Mouse (Mus musculus) limb, embryonic 15.5 days (tissue): ENCODE data around the gene Trhr2. TPM values are rescaled to one million over a fixed set of nuclear protein-coding genes. Genes with fewer than 3 reads are reported as not detected.

ENCODE experiments used
- ATAC-seq: fragments of 200-750 bp; cut with Nextera tagmentation; 2 replicates; pipeline ENCODE4 v1.8.0; 2017; ENCODE audit warnings: low read depth, moderate TSS enrichment; ENCODE audit not compliant: insufficient number of reproducible peaks, low FRiP score, low TSS enrichment
- H3K27ac ChIP-seq: fragments of 300-500 bp; sonication (generic); 2 replicates; pipeline ENCODE4 v1.5.1; 2015; ENCODE audit warnings: moderate library complexity, mild to moderate bottlenecking, inconsistent platforms
- H3K27me3 ChIP-seq: fragments of 300-500 bp; sonication (generic); 2 replicates; pipeline ENCODE4 v1.6.1; 2015; ENCODE audit warnings: inconsistent platforms
- H3K36me3 ChIP-seq: fragments of 300-500 bp; sonication (generic); 2 replicates; pipeline ENCODE4 v1.6.1; 2015; ENCODE audit warnings: inconsistent platforms
- H3K4me1 ChIP-seq: fragments of 300-500 bp; sonication (generic); 2 replicates; pipeline ENCODE4 v1.6.1; 2015; ENCODE audit warnings: inconsistent platforms
- H3K4me2 ChIP-seq: fragments of 300-500 bp; sonication (generic); 2 replicates; pipeline ENCODE4 v1.6.1; 2015; ENCODE audit warnings: mild to moderate bottlenecking, inconsistent platforms
- H3K4me3 ChIP-seq: fragments of 300-500 bp; sonication (generic); 2 replicates; pipeline ENCODE4 v1.5.1; 2015; ENCODE audit warnings: mild to moderate bottlenecking, inconsistent platforms
- H3K9ac ChIP-seq: fragments of 300-500 bp; sonication (generic); 2 replicates; pipeline ENCODE4 v1.6.1; 2015; ENCODE audit warnings: inconsistent platforms
- H3K9me3 ChIP-seq: fragments of 300-500 bp; sonication (generic); 2 replicates; pipeline ENCODE4 v1.6.1; 2016; ENCODE audit warnings: inconsistent platforms
- whole genome bisulfite sequencing: fragments of 180-500 bp; shearing (Covaris S2); methylation state at CpG from one replicate; pipeline ENCODE4 v1.1.7; 2015; 5-methylcytosine and 5-hydroxymethylcytosine counted together
- polyA plus RNA-seq: library from polyadenylated mRNA; unstranded; fragments of >200 nt; fragmentation: Nextera tagmentation; extraction: Ambion mirVana; gene quantifications from 2 replicates; pipeline ENCODE4 v1.2.1, GENCODE M21; 2015

The Trhr2 gene
- polyA plus RNA-seq, 1 experiment from 2014 or later, result 0.14 TPM

DNA sequence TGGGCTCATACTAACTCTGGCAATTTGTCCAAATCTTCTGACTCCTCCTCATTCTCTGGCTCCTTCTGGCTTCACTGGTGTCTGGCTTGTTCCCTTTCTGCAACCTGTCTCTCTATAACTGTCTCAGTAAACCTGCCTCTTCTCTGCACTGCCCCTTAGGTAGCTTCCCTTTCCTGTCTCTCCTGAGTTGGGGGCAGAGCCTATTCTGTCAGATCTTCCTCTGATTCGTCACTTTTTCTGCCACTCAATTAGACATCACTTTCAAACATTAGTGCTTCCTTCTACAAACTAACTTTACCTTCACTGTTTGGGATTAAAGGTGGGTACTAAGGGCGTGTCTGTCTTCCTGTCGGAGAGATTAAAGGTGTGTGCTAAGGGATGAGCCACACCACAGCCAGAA lies 19.8 kb downstream of the Trhr2 start:
- H3K9me3 ChIP-seq, result no peaks in the 10 kb centered on the region
- WGBS, result 86% methylated on average over 3 of the region's 3 CpGs
- no peak for ATAC-seq
- peaks cover 60% of the 10 kb centered on the region for H3K27me3 ChIP-seq
- H3K36me3 ChIP-seq, result 0 out of 2 replicates have a peak, but pooled peaks cover 3% of the 10 kb centered on the region
- H3K4me1 ChIP-seq, result peaks cover 48% of the 10 kb centered on the region
- no peak overlapping the region for H3K4me2 ChIP-seq
- no peak overlapping the region for H3K27ac ChIP-seq
- H3K4me3 ChIP-seq, result no peak overlapping the region
- H3K9ac ChIP-seq, result no peak overlapping the region

DNA sequence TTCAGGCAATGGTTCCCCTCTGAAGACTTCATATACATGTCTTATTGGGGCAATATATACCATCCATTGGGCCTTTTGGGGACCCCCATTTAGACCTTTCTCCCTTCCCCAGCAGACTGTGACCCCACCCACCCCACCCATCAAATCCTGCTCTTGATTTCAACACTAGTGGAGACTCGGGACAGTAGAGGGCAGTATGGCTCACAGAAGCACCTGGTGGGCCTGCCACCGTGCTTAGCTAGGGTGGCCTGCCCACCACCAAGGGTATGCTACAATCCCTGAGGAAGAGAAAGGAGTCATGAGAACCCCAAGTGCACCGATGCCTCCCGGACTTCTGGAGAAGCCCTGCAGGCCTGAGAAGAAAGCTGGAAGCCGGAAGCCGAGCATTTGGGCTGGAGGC lies 21.7 kb downstream of the Trhr2 start:
- WGBS, result 44% methylated on average over 6 of the region's 6 CpGs
- no peak overlapping the region for H3K4me2 ChIP-seq
- H3K4me3 ChIP-seq, result no peak overlapping the region
- H3K9ac ChIP-seq, result no peak overlapping the region
- ATAC-seq, result no peak
- H3K9me3 ChIP-seq, result no peaks in the 10 kb centered on the region
- peaks cover 39% of the 10 kb centered on the region for H3K4me1 ChIP-seq
- H3K27me3 ChIP-seq, result peaks cover 71% of the 10 kb centered on the region
- H3K36me3 ChIP-seq, result peaks cover 10% of the 10 kb centered on the region; the same call in 1 of the 2 replicates
- no peak overlapping the region for H3K27ac ChIP-seq

DNA sequence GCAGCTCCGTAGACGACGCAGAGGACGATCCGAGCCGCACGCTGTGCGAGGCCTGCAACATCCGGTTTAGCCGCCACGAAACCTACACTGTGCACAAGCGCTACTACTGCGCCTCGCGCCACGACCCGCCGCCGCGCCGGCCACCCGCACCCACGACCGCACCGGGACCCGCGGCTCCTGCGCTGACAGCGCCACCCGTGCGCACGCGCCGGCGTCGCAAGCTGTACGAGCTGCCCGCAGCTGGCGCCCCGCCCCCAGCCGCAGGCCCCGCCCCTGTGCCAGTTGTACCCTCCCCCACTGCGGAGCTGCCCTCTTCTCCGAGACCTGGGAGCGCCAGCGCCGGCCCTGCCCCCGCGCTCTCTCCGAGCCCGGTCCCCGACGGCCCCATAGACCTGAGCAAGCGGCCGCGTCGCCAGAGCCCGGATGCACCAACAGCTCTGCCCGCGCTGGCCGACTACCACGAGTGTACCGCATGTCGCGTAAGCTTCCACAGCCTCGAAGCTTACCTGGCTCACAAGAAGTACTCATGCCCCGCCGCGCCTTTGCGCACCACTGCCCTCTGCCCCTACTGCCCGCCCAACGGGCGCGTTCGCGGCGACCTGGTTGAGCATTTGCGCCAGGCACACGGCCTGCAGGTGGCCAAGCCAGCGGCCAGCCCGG lies 24.2 kb downstream of the Trhr2 start:
- peaks cover 20% of the 10 kb centered on the region for H3K4me1 ChIP-seq
- H3K9ac ChIP-seq, result peak overlapping the region; percentile 33
- peak; percentile 37; the same call in 1 of the 2 replicates for ATAC-seq
- peaks cover 10% of the 10 kb centered on the region; the same call in 1 of the 2 replicates for H3K36me3 ChIP-seq
- H3K27me3 ChIP-seq, result peaks cover 55% of the 10 kb centered on the region
- no peak overlapping the region for H3K27ac ChIP-seq
- 7% methylated on average over 77 of the region's 81 CpGs for WGBS
- H3K4me3 ChIP-seq, result peak overlapping the region; percentile 59
- H3K9me3 ChIP-seq, result no peaks in the 10 kb centered on the region
- peak overlapping the region; percentile 96 for H3K4me2 ChIP-seq

DNA sequence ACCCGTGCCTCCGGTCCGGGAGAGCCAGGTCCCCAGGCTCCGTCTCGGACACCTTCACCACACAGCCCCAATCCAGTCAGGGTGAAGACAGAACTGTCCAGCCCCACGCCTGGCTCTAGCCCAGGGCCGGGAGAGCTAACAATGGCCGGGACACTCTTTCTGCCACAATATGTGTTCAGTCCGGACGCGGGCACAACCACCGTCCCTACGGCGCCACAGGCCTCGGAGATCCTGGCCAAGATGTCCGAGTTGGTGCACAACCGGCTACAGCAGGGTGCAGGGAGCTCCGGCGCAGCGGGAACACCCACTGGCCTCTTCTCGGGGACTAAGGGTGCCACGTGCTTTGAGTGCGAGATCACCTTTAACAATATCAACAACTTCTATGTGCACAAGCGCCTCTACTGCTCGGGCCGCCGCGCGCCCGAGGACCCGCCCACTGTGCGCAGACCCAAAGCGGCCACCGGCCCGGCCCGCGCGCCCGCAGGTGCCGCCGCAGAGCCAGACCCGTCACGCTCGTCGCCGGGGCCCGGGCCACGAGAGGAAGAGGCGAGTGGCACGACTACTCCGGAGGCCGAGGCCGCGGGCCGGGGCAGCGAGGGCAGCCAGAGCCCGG lies 24.8 kb downstream of the Trhr2 start:
- Histone ChIP-seq H3K27ac (no peak overlapping the region), H3K9ac (peak overlapping the region; percentile 33), H3K4me3 (peak overlapping the region; percentile 59), H3K9me3 (no peaks in the 10 kb centered on the region), H3K4me2 (peak overlapping the region; percentile 96), H3K36me3 (peaks cover 10% of the 10 kb centered on the region; the same call in 1 of the 2 replicates), H3K27me3 (peaks cover 52% of the 10 kb centered on the region), H3K4me1 (peaks cover 25% of the 10 kb centered on the region)
- WGBS, result 18% methylated on average over 57 of the region's 57 CpGs
- no peak for ATAC-seq

GRCm38 (mm10) chr8:122334791-122335490 lies 25.6 kb downstream of the Trhr2 start:
- Histone ChIP-seq H3K27me3 (peaks cover 52% of the 10 kb centered on the region), H3K4me1 (peaks cover 25% of the 10 kb centered on the region), H3K9me3 (no peaks in the 10 kb centered on the region), H3K27ac (no peak overlapping the region), H3K36me3 (peaks cover 10% of the 10 kb centered on the region; the same call in 1 of the 2 replicates), H3K4me2 (no peak overlapping the region), H3K4me3 (0 out of 2 replicates have a peak overlapping the region, but pooled peaks have one; percentile 59), H3K9ac (no peak overlapping the region)
- no peak for ATAC-seq
- WGBS, result 89% methylated on average over 13 of the region's 13 CpGs

GRCm38 (mm10) chr8:122333531-122333930 lies 27.0 kb downstream of the Trhr2 start:
- Histone ChIP-seq H3K36me3 (peaks cover 10% of the 10 kb centered on the region; the same call in 1 of the 2 replicates), H3K9me3 (no peaks in the 10 kb centered on the region), H3K9ac (no peak overlapping the region), H3K4me3 (no peak overlapping the region), H3K27me3 (peaks cover 45% of the 10 kb centered on the region), H3K4me1 (peaks cover 25% of the 10 kb centered on the region), H3K27ac (no peak overlapping the region), H3K4me2 (no peak overlapping the region)
- WGBS, result 82% methylated on average over 7 of the region's 7 CpGs
- ATAC-seq, result no peak

DNA sequence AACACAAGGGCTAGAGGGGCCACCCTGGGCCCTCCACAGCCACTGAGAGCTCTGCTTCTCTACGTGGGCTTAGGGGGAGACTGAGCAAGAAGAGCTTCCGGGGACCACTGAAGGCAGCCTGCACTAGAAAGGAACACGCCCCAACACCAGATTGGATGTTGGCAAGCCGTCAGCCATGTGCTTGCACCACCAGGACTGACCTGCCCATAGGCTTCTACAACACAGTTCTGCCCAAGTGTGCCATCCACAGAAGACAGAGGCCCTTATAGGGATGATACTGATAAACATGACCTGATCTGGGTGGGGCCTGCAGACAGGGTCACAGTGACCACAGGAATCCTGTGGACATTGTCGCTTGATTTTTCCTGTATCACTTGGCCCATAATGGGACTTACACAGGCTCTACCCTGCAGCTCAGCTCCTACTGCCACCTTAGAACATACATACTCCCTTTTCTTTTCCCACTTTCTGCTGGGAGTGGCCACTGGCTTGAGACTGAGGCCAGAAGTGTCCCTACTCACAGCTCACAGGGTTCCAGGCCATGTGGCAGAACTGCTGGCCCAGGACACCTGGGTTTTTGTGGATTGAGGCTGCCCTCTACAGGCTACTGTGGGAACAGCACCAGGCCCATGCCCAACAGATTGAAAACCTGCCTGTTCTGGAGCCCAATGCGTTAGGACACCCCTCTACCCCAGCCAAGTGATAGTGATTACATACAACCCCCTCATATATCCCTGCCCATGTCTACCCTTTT lies 27.6 kb downstream of the Trhr2 start:
- H3K27me3 ChIP-seq, result peaks cover 39% of the 10 kb centered on the region
- H3K9me3 ChIP-seq, result no peaks in the 10 kb centered on the region
- H3K36me3 ChIP-seq, result peaks cover 10% of the 10 kb centered on the region; the same call in 1 of the 2 replicates
- no peak overlapping the region for H3K4me3 ChIP-seq
- H3K4me2 ChIP-seq, result no peak overlapping the region
- no peak overlapping the region for H3K27ac ChIP-seq
- peaks cover 25% of the 10 kb centered on the region for H3K4me1 ChIP-seq
- H3K9ac ChIP-seq, result no peak overlapping the region
- 68% methylated on average over 6 of the region's 6 CpGs for WGBS
- ATAC-seq, result no peak

DNA sequence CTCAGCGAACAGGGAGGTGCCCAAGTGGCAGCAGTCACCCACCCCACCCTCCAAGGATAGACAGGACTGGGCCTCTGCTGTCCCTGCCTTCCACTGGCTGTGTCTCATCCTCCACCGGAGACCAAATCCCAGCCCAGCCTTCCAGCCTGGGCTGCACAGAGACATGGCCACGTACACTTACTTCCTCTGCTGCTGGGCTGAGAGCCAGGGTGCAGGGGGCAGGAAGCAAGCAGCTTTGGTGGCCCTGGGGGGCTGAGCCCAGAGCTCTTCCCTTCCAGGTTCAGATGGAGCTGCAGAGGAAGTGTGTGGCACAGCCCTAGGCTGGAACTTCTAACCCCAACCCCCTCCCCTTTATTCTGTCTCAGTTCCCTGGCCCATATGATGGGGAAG lies 29.4 kb downstream of the Trhr2 start:
- Histone ChIP-seq H3K9ac (no peak overlapping the region), H3K36me3 (peaks cover 6% of the 10 kb centered on the region; the same call in 1 of the 2 replicates), H3K4me3 (no peak overlapping the region), H3K4me1 (peaks cover 19% of the 10 kb centered on the region), H3K4me2 (no peak overlapping the region), H3K9me3 (no peaks in the 10 kb centered on the region), H3K27me3 (peaks cover 21% of the 10 kb centered on the region), H3K27ac (peak overlapping the region; percentile 33; the same call in 1 of the 2 replicates)
- 62% methylated on average over 3 of the region's 3 CpGs for WGBS
- no peak for ATAC-seq

DNA sequence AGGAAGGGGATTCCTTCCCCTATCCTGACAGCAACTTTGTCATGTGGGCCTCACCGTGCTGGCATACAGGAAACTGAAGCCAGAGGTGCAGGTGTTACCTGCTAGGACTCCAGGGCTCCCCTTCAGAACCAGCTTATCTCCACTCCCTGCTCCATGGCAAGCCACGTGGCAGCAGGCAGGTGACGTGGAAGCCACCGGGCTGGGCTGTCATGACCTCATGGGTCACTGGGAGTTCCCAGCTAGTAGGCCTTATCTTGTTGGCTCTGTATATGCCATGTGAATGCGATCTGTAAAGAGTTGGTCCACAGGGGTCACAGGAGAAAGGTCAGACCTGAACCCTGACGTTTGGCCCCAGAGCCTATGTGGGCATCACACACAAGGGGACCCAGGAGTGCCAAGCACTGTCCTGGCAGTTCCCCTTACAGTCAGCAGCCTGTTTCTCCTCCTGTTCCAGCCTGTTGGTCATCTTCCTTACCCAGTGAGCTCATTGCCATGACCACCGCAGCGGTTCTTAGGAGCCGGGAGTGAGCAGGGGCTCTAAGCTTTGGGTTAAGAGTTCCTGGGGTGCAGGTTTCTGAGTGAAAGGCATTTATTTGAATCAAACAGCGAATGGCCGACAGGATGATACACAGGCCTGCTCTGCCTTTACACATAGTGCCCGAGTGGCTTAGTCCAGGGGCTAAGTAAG lies 30.0 kb downstream of the Trhr2 start:
- WGBS, result 78% methylated on average over 12 of the region's 12 CpGs
- H3K4me1 ChIP-seq, result peaks cover 16% of the 10 kb centered on the region
- ATAC-seq, result no peak
- peak overlapping the region; percentile 33; the same call in 1 of the 2 replicates for H3K27ac ChIP-seq
- H3K4me3 ChIP-seq, result no peak overlapping the region
- H3K36me3 ChIP-seq, result peaks cover 6% of the 10 kb centered on the region; the same call in 1 of the 2 replicates
- no peaks in the 10 kb centered on the region for H3K9me3 ChIP-seq
- peaks cover 17% of the 10 kb centered on the region for H3K27me3 ChIP-seq
- no peak overlapping the region for H3K4me2 ChIP-seq
- no peak overlapping the region for H3K9ac ChIP-seq

DNA sequence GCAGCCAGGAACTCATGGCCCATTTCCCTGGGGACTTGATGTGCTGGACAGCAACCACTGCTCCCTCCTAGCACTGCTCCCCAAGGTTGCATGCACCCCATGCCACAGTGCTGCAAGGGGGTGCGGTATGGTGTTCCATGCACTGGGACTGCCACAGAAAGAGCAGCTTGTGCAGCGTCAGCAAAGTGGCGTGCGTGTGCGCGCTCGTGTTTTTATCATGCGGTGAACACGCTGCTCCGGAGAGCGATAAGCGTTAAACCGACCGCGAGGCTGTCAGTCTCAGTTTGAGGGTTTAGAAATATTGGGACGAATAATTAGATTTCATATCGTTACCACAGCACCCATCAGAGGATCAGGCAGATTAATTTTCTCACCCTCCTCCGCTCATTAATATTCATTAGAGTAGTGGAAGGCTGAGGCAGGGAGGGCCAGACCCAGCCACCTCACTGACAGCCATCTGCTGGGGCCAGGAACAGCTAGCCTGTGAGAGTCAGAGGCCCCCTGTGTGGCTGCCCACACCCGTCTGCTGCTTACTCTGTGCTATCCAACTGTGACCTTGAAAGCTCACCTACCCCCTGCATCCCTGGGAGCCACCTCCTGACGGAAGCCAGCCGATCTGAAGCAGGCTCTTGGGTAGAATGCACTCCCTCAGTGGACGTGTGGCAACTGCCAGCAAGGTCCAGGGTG lies 30.9 kb downstream of the Trhr2 start:
- WGBS, result 79% methylated on average over 22 of the region's 22 CpGs

More for the DNA sequence above, 30.9 kb downstream of the Trhr2 start:
- H3K4me2 ChIP-seq, result no peak overlapping the region
- no peaks in the 10 kb centered on the region for H3K9me3 ChIP-seq
- peaks cover 8% of the 10 kb centered on the region for H3K27me3 ChIP-seq
- H3K4me1 ChIP-seq, result peaks cover 13% of the 10 kb centered on the region
- H3K4me3 ChIP-seq, result no peak overlapping the region
- 0 out of 2 replicates have a peak, but pooled peaks cover 3% of the 10 kb centered on the region for H3K36me3 ChIP-seq
- no peak for ATAC-seq
- no peak overlapping the region for H3K27ac ChIP-seq
- no peak overlapping the region for H3K9ac ChIP-seq
